Mouse (Mus musculus) spleen, adult 12 weeks (tissue): Measurements from ENCODE around the gene Cnnm4.
A peak's percentile ranks its signal among the peaks of the same experiment; 100 is the strongest.

Experiments
- DNase-seq: peaks from one replicate; pipeline ENCODE4 v3.0.0; 2022; ENCODE audit warnings: low spot score

The Cnnm4 gene

DNA sequence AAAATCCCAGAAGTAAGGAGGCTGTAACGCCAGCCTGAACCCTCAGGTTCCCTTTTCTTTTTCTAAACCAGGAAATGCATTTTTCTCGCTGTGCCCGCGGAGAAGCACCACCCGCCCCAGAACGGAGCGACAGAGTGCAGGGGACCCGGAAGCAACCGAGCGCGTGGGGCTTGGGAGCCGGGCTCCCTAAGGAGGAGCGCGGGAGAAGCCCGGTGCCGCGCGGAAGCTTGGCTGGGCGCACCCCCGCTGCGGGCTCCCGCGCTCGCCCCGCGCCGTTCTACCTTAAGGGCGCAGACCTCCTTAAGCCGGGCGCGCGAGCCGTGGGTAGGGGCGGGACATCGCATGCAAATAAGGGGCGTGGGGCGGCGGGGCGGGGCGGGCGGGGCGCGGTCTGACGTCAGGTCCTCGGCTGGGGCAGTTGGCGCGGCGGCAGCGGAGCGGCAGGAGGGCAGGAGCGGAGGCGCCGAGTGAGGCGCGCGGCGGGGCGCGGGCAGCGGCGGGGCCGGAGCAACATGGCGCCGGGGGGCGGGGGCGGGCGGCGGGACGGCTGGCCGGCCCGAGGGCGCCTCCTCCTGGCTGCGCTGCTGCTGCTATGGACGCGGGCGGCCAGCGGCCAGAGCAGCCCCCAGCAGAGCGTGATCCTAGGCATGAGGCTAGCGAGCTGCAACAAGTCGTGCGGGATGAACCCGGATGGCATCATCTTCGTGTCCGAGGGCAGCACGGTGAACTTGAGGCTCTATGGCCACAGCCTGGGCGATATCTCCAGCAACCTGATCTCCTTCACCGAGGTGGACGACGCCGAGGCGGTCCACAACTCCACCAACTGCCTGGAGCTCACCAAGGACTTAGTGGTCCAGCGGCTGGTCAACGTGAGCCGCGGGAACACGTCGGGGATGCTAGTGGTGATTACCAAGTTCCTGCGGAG lies at the start of gene Cnnm4:
Cnnm4 (plus strand) TSS at position 440 of the 925 bp plus-strand sequence.
- peak; percentile 72 for DNase-seq

DNA sequence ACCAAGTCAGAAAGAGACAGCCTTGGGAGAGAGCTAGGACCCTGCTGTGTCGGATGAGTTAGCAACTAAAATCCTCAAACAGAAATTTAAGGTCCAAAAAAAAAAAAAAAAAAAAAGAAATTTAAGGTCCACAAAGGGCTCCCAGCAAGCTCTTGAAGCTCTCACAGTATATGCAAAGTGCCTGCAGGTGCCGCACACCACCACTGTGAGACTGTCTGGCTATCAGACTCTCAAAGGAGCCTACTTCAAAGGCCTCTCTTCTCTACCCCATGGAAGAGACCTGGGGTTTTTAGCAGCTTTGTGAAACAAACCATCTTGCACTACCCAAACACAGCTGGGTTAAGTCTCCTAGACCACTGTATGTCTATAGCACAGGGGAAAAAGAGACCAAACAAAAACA lies 41.9 kb upstream of the Cnnm4 start:
- DNase-seq = no peak

DNA sequence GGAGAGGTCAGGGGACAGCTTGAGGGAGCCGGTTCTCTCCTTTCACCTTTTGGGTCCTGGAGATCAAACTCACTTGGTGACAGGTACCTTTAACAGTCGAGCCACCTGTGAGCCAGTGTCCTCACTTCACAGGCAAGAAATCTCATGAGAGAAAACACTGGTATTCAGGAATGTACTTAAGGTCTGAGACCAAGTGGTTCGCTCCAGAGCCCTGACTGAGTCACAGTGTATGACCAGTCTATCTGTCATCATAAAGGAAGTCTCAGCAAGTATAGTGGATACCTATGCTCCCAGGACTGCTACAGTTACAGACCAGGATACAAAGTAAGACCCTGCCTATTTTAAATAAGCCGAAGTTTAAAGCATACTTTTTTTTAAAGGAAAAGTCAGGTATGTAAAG lies 38.4 kb upstream of the Cnnm4 start:
- DNase-seq = no peak

DNA sequence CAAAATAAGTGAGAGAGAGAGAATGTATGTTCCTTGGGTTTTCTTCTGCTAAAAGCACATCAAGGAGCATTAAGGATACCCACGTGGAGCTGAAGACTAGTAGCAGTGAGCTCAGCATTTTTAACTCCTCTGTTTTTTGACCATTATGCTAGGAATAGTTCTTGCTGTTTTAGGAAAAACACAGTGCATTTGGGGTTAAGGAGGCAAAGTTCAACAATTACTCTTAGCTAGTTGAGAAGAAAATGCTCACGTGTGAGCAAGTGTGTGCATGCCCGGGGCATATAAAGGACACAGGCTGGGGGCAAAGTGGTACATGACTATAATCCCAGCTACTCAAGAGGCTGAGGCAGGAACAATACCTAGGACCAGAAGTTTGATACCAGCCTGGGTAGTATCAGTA lies 37.8 kb upstream of the Cnnm4 start:
- no peak for DNase-seq

DNA sequence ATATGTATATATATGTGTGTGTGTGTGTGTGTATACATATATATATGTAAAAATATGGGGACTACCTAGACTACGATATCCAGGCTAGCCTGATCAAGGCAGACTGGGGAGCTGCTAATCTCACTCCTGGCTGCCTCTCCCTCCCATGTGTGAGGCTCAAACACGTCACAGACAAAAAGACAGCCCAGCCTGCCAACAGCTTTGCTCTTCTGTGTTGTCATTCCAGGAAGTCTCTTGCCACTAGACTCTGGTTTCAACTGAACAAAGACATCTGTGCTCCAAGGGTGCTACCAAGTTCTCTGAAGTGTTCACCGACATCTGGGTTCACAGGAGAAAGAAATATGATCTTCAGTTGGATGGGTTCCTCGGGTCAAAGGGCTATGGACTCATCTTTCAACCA lies 36.3 kb upstream of the Cnnm4 start:
- DNase-seq = no peak

DNA sequence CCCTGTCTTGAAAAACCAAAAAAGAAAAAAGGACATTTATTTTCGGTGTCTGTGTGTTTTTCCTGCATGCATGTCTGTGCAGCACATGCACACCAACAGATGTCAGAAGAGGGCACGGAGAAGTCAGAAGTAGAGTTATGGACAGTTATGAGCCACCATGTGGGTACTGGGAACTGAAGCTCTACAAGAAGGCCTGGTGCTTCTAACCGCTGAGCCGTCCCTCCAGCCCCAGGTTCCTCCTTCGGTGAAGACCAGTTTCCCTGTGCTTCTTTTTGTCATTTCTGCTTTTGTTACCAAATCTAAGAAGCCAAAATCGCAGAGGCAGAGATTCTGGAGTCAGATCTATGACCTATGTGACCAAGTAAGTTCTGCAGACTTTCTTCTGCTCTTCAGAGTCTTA lies 34.9 kb upstream of the Cnnm4 start:
- DNase-seq = no peak

DNA sequence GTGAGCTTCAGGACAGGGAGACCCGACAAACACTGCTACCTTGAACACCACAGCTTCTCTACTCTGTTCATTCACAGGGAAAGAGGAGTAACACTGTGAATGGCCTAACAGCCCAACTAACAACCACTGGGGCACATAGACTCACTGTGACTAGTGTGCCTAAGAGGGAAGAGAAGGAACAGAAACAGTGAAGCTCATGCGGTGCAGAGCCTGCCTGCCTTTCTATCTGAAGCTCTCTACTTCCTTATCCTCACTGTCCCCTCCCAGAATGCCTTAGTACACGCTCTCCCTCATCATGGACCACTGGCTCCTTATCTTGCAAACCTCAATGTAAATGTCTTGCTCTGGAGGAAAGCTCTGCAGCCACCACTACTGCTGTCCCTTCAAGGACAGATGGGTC lies 34.2 kb upstream of the Cnnm4 start:
- no peak for DNase-seq

DNA sequence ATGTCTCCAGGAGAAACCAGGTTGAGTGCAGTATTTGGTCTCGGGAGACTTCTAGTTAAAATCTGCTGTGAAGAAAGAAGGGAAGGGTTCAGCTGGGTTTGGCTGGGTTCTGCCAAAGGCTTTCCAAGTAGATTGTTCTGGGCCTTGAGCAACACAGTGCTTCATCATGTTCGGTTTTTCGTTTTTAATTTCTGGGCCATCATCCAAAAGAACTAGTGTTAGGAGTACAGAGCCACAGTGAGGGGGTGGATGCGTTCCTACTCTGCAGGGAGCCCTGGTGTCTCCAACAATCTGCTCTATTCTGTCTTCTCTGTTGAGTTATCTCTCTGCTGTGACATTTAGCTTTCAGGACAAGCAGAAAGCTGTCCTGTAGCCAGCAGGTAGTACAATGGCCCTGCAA lies 30.3 kb upstream of the Cnnm4 start:
- no peak for DNase-seq

DNA sequence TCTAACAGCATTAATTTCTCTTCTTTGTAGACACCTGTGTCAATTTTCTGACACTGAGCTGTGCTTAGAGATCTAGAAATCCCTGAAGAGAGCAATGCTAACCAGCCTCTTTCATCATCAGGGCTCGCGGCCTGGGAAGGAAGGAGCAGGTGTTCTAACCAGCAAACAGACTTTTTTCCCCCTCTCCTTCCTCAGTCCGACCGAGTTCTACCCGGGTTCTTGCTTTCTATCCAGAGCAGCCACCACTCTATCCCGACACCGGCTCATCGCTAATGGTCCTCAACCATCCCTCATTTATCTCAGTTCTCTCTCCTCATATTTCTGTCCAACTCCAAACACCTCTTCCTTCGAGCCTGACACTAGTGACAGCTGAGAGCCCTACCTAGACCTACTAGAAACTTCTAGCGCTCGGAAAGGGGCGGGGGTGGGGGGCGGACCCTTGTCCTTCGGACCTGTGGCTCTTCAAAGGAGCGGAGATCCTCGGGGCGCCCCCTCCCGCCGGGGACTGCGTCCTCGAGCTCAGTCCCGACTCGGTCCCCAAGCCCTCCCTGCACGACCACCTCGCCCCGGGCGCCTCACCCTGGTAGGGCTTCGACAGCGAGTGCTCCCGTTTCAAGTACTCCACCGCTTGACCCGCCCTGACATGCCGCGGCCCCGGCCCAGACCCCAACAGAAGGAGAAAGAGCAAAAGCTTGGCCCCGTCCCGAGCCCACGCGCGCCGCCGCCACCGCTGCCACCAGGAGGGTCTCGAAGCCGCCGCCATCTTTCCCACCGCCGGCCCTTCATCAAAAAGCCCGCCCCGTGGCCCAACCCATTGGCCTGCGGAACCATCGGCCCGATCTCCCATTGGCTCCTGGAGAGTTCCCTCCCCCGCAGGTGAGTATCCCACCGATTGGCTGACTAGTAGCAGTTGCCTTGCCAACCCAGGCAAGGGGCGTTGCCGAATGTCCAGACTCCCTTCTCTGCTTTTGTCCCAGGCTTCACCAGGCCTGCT lies 26.7 kb upstream of the Cnnm4 start, which contains the start of gene Lman2l:
Lman2l (minus strand) TSS at position 801 of the 994 bp plus-strand sequence.
- DNase-seq = peak; percentile 87

DNA sequence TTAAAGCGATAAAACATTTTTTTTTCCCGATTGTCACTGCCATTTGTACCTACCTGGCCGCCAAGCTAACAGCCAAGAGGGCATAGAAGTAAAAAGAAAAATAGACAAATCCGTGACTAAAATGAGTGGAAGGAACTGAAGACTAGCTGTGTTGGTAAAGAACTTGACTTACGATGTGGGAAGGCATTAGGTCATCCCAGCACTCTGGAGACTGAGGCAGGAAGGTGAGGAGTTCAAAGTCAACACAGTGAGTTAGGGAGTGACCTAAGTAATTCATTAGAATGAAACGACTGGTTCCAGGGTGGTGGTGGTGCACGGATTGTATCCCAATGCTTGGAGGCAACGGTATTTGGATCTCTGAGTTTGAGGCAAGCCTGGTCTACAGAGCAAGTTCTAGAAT lies 25.9 kb upstream of the Cnnm4 start:
- no peak for DNase-seq

DNA sequence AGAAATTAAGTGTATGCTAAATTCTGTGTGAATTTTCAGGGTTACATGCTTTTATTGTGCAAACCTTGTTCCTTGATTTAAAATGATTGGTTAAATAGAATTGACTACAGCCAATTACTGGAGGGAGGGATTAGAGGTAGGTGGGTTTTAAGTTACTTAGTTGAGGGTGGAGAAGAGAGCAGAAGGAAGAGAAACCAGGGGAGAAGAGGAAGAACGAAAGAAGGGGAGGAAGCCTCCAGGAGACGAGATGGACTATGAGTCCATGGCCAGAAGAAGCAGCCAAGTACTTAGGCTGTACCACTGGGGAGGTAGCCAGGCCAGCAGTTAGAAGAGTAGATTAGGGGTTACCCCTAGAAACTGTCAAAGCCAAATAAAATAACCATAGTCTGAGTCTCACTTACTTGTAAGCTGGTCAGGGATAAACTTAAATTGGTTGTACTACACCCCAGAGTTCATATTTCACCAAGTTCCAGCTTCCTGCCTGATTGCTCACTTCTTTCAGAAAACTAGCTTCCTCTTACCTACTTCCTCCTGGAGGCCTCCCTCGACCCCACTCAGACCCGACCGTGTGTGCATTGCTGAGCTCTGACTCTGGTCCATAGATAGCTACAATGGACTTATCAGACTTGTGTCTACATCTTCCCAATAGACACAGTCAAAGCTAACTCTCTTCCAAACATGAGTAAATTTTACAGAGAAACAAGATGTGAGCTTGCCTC lies 25.2 kb upstream of the Cnnm4 start:
- DNase-seq = no peak

DNA sequence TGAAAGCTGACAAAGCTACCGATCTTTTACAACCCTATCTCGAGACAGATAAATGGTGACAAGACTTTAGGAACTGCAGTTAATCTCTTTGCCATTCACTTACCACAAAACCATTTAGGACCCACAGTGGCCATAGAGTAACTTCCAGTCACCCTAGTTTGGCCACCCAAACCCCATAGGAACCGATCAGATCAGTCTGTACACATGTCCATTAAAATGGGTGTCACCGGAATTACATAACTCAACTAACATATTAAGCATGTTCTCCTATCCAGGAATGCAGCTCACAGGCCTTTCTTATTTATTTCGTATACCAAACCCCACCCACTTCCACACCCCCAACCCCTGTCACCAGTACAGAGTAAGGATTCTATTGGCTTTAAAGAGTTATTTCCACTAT lies 24.6 kb upstream of the Cnnm4 start:
- DNase-seq = no peak

DNA sequence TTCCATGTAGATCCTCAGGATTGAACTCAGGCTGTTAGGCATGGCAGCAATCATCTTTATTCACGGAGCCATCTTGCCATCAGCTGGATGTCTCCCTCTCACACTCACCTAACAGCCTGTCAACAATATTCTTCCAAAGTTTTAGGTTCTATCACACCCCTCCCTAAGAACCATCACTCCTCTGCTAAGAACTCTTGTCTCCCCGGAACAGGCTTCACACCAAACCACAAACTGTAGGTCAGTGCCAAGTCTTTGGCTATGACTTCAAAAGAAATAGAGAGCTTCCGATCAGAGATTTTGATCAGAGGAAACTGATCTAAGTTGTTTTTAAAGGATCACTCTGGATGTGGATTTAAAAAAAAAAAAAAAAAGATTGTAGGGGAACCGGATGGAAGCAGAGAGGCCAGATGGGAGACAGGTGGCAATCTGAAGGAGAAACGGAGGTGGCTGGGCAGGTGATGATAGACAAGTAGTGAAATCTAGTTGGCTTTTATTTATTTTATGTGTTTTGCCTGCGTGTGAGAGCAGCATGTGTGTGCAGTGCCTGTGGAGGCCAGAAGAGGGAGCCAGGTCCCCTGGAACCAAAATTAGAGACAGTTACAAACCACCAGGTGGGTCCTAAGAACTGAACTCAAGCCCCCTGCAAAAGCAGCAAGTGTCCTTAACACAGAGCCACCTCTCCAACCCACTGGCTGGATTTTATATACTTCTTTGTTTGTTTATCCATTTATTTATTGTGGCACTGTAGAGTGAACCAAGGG lies 17.2 kb upstream of the Cnnm4 start:
- no peak for DNase-seq

DNA sequence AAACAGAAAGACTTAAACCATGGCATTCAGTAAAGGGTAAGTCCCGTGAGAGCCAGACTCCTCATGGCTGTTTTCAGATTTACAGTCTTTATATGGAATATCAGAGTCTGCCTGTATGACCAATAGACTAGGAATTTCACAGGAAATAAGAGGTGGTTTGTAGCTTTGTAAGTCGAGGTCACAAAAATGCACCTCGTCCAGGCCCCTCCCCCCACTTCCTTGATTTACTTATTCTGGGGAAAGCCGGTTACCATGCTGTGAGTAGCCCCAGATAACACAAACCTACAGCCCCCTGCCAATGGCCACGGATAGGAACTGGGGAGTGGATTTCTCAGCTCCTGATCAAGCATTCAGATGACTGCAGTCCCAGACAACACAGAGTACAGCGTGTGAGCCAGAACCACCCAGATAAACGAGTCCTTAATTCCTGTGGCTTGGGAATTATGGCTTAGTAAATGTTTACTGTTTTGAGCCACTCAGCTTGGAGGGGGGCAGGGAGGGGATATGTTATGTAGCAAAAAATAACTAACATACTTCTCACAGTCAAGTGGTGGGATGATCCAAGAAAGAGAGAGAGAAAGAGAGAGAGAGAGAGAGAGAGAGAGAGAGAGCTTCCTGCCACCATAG lies 13.9 kb upstream of the Cnnm4 start:
- DNase-seq = no peak

DNA sequence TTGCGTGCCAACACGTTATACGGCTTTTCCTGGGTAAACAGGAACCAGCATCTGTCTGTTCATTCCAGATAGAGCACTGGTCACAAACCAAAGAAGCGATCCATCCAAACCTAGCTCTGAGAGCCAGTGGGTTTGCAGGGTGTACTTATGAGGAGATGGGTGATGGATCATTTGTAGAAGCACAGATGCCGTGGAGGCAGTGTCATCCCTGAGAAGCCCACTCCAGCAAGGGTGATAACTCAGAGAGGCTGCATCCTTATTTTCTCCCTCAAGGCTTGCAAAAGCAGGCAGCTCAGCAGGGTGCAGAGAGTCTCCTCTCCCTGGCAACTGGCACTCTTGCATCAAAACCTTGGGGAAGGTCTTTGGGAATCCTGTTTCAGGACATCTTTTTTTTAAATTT lies 13.3 kb upstream of the Cnnm4 start:
- no peak for DNase-seq

DNA sequence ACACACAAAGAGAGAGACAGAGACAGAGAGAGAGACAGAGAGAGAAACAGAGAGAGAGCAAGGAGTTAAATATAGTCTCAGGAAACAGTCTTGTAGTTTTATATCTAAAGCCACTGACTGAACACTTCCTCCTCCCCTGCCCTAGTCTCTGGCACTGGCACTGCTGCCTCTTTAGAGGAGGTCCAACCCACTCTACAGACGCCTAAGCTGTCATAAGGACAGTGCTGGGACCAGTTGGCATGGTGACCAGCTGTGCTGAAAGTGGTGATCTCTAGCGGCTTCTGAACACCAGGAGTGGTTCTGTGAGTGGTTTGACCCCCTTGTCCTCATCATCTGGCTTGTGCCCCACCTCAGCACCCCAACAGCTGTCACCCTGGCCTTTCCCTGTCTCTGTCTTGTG lies 9.6 kb upstream of the Cnnm4 start:
- DNase-seq = no peak

DNA sequence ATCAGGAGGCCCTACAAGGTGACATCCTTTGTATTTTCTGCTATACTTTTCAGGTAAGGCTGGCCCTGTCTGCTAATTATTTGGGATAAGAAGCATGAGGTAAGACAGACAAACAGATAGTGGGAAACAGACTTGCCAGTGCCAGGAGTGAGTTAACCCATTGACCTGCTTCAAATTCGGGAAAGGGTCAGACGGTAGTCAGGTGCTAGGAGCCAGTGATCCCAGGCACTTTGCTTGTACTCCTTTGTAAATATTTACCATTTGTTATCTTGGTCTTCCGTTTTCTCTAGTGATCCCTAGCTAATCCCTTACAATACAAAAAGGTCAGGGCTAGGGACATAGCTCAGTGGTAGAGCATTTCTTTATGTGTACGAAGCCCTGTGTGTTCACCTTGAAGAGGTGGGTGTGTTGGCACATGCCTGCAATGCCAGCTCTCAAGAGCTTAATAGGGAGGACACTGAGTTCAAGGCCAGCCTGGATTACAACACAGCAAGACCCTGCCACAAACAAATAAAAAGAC lies 5.7 kb upstream of the Cnnm4 start:
- no peak for DNase-seq

DNA sequence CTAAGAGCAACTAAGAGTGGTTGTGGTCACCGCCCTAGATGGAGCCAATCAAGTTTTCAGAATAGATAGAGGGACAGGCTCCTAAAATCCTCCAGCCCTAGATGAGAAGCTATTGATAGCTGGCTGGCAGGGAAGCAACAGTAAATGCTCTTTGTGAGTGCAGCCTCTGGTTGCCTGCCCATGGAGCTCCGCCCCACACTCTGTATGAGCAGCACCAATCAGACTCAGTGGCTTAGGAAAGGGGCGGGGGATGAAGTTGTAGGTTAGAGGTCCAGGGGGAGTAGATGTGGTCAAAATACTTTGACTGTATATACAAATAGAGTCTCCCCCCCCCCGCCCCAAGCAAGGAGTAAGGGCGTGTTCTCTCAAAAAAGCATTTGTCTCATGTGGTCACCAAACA lies 4.0 kb upstream of the Cnnm4 start:
- DNase-seq = no peak

DNA sequence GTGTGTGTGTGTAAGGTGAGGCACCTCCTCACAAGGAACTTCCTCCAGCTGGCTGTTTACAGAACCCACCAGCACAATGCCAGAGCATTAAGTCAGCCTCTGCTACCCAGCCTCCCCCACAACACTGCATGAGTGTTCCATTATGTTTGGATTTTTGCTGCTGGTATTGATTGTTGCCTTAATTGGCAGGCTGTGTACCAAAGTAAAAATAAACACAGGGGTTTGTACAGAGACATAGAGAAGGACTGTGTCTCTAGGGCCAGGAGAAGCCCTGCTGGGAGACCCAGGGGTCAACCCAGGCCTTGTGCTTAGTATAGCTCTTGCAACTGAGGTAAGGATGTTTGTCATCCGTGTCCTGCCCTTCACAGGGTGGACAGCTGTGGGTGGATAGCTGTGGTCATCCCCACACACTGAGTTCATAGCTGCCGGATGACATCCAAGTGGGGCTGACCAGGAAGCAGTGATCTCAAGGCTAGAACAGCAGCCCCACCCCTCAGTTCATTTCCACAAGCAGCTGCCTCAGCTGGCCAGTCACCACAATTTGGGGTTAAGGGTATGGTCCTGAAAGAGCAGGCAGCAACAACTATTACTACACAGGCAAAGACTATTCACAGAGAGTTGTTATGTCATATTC lies 1.5 kb upstream of the Cnnm4 start:
- DNase-seq = no peak

DNA sequence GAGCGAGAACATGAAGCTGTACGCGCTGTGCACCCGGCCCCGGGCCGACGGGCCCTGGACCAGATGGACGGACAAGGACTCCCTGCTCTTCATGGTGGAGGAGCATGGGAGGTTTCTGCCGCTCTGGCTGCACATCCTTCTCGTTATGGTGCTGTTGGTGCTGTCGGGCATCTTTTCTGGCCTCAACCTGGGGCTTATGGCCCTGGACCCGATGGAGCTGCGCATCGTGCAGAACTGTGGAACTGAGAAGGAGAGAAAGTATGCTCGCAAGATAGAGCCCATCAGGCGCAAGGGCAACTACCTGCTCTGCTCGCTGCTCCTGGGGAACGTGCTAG lies 653 bp downstream of the Cnnm4 start:
- no peak for DNase-seq
